Mouse (Mus musculus) heart, postnatal 0 days (tissue): ENCODE results near the gene Atxn1.

Source experiments
- CTCF ChIP-seq: IDR thresholded peaks from 2 replicates; pipeline ENCODE4 v1.5.1; 2016; ENCODE audit warnings: antibody characterized with exemption, control low read depth, low read depth
- EP300 ChIP-seq: IDR thresholded peaks from 2 replicates; pipeline ENCODE4 v1.6.1; 2016; ENCODE audit warnings: antibody characterized with exemption, low read depth

DNA sequence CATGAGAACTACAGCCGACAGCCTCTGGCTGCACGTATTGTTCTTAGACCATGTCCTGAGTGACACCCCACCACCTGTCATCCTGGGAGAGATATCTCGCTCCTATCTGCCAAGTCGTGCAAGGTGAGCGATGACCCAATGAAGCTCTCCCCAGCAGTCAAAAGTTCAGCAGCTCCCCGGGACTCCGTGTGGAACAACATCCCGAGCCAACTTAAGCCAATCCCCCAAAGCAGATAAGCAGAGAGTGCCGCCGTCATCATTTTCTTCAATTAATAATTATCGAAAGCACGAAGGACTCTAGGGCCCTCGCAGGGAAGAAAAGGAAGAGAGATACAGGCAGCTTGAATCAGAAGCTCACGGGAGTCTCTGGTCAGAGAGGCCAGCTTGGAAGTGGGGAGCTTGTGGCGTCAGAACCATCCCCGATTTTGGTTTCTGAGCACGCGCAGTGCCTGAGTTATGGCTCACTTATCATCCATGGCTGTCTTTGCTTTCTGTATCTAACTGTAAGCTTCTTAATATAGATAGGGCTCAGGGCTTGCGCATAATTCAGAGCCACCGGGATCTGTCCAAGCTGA, 13.7 kb downstream of the Atxn1 start:
- no peak for TF ChIP-seq CTCF
- TF ChIP-seq EP300 = no peak
